Mouse (Mus musculus): ENCODE measurements around the gene Irf9. TPM values are rescaled to one million over a fixed set of nuclear protein-coding genes. Genes with fewer than 3 reads are reported as not detected.

Gene Irf9
- total and polyA plus RNA-seq, 3 experiments = 31.2 to 64.3 (median 39.6) TPM

DNA sequence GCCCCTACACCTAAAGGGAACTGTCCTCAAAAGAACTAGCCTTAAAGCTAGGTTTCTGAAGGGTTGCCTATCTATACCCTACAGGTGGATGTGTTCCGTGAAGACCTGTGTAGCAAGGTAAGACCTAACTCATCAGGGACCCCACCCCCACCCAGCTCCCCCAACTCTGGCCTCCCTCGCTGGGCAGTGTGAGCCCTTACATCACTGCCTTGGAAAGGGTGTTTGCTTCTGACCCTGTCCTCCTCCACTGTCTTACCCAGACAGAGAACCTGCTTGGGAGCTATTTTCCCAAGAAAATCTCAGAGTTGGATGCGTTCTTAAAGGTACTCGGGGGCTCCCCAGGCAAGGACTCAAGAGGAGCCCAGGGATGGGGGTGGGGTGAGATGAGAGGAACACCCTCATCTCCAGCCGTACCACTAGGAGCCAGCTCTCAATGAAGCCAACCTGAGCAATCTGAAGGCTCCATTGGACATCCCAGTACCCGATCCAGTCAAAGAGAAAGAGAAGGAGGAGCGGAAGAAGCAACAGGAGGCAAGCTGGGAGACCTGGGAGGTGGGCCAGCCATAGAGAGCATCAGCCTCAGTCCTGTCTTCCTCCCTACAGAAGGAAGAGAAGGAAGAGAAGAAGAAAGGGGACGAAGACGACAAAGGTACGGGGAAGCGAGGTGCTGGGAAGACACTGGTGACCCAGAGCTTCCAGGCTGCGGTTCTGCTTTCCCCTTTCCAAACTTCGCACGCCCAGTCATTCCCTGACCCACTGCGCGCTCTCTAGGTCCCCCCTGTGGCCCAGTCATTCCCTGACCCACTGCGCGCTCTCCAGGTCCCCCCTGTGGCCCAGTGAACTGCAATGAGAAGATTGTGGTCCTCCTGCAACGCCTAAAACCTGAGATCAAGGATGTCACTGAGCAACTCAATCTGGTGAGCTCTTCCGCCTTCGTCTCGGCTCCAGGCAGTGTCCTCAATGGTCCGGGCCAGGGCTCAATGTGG, 23.6 kb upstream of the Irf9 start:
- peaks cover 75% of the 10 kb centered on the region for H3K4me1 ChIP-seq (ENCODE audit: insufficient read depth, low read depth, low read length)
- DNase-seq (ENCODE audit: low spot score) = no peak

DNA sequence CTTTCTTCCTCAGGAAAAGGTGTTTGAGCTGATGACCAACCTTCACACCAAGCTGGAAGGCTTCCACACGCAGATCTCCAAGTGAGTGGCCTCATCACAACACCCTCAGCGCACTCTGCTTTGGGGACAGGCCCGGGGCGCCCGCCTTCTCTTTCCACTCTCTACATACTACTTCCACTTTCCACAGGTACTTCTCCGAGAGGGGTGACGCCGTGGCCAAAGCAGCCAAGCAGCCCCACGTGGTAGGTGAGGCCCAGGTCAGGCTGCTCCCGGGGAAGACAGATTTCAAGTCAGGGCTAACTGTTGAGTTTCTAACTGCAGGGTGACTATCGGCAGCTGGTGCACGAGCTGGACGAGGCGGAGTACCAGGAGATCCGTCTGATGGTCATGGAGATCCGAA, 22.6 kb upstream of the Irf9 start:
- TF ChIP-seq CTCF (IDR thresholded peaks at IDR 0.05; ENCODE audit: low read depth, low read length) (no peak), GATA2 (IDR thresholded peaks at IDR 0.05; ENCODE audit: borderline replicate concordance, low read depth, low read length) (no peak), TAL1 (conservative IDR thresholded peaks at IDR 0.05; ENCODE audit: low read depth, low read length) (no peak), GATA1 (IDR thresholded peaks at IDR 0.05; ENCODE audit: borderline replicate concordance, low read length) (no peak), POLR2AphosphoS5 (IDR thresholded peaks at IDR 0.05; ENCODE audit: insufficient replicate concordance, low read depth, low read length) (no peak)
- DNase-seq (ENCODE audit: low spot score) = no peak
- H3K4me3 ChIP-seq (ENCODE audit: low read depth, low read length) = no peak overlapping the region
- H3K36me3 ChIP-seq (replicated peaks) = peaks cover 40% of the 10 kb centered on the region
- H3K27me3 ChIP-seq (ENCODE audit: insufficient read depth, low read length) = no peaks in the 10 kb centered on the region
- no peaks in the 10 kb centered on the region for H3K9me3 ChIP-seq (replicated peaks)
- peaks cover 77% of the 10 kb centered on the region for H3K4me1 ChIP-seq (ENCODE audit: insufficient read depth, low read depth, low read length)
- no peak for ATAC-seq (ENCODE audit: extremely low read depth, insufficient number of reproducible peaks, low FRiP score, poor library complexity, severe bottlenecking)

More for the DNA sequence above, 23.6 kb upstream of the Irf9 start:
- peak overlapping the region; percentile 79; the same call in 1 of the 2 replicates for H3K4me3 ChIP-seq (ENCODE audit: low read depth, low read length)
- ATAC-seq (ENCODE audit: extremely low read depth, insufficient number of reproducible peaks, low FRiP score, poor library complexity, severe bottlenecking) = no peak
- H3K9me3 ChIP-seq (replicated peaks) = no peaks in the 10 kb centered on the region
- H3K36me3 ChIP-seq (replicated peaks) = peaks cover 40% of the 10 kb centered on the region
- TF ChIP-seq TAL1 (conservative IDR thresholded peaks at IDR 0.05; ENCODE audit: low read depth, low read length) (no peak), POLR2AphosphoS5 (IDR thresholded peaks at IDR 0.05; ENCODE audit: insufficient replicate concordance, low read depth, low read length) (no peak), GATA1 (IDR thresholded peaks at IDR 0.05; ENCODE audit: borderline replicate concordance, low read length) (no peak), GATA2 (IDR thresholded peaks at IDR 0.05; ENCODE audit: borderline replicate concordance, low read depth, low read length) (no peak), CTCF (IDR thresholded peaks at IDR 0.05; ENCODE audit: low read depth, low read length) (no peak)
- H3K27me3 ChIP-seq (ENCODE audit: insufficient read depth, low read length) = no peaks in the 10 kb centered on the region; the same call in 1 of the 2 replicates

- DNase-seq (ENCODE audit: low spot score) (no peak), ATAC-seq (ENCODE audit: extremely low read depth, insufficient number of reproducible peaks, low FRiP score, poor library complexity, severe bottlenecking) (no peak)
- Histone ChIP-seq H3K4me3 (ENCODE audit: low read depth, low read length) (no peak overlapping the region), H3K9me3 (replicated peaks) (no peaks in the 10 kb centered on the region), H3K4me1 (ENCODE audit: insufficient read depth, low read depth, low read length) (peaks cover 80% of the 10 kb centered on the region), H3K27me3 (ENCODE audit: insufficient read depth, low read length) (no peaks in the 10 kb centered on the region), H3K36me3 (replicated peaks) (peaks cover 43% of the 10 kb centered on the region)
- TF ChIP-seq CTCF (IDR thresholded peaks at IDR 0.05; ENCODE audit: low read depth, low read length) = peak; percentile 13; the same call in 1 of the 2 replicates
- no peak for TF ChIP-seq GATA1 (IDR thresholded peaks at IDR 0.05; ENCODE audit: borderline replicate concordance, low read length)
Measured at GRCm38 (mm10) chr14:55581981-55582681, 21.2 kb upstream of the Irf9 start.

DNA sequence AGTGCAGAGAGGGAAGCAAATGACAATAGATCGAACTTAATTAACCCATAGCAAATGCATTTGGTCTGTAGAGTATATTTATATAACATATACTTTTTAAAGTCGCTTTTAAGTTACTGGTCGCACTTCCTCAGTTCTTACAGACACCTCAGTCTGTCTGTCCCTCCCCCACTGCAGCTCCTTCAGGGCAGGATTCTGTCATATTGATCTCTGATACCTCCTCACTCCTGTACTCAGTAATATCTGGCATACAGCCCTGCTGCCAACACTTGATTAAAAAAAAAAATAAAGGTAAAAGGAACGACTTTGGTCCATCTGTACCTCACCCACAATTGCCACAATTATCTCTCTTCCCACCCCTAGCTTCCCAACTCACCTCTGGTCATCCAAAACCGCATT, 19.1 kb upstream of the Irf9 start:
- H3K4me1 ChIP-seq (ENCODE audit: insufficient read depth, low read depth, low read length) = peaks cover 80% of the 10 kb centered on the region
- ATAC-seq (ENCODE audit: extremely low read depth, insufficient number of reproducible peaks, low FRiP score, poor library complexity, severe bottlenecking) (no peak), DNase-seq (ENCODE audit: low spot score) (no peak)
- no peak for TF ChIP-seq CTCF (IDR thresholded peaks at IDR 0.05; ENCODE audit: low read depth, low read length)
- no peak for TF ChIP-seq POLR2AphosphoS5 (IDR thresholded peaks at IDR 0.05; ENCODE audit: insufficient replicate concordance, low read depth, low read length)
- no peak for TF ChIP-seq GATA1 (IDR thresholded peaks at IDR 0.05; ENCODE audit: borderline replicate concordance, low read length)
- no peak for TF ChIP-seq TAL1 (conservative IDR thresholded peaks at IDR 0.05; ENCODE audit: low read depth, low read length)
- TF ChIP-seq GATA2 (IDR thresholded peaks at IDR 0.05; ENCODE audit: borderline replicate concordance, low read depth, low read length) = no peak
- peak overlapping the region; percentile 90 for H3K4me3 ChIP-seq (ENCODE audit: low read depth, low read length)
- H3K36me3 ChIP-seq (replicated peaks) = peaks cover 62% of the 10 kb centered on the region
- H3K9me3 ChIP-seq (replicated peaks) = no peaks in the 10 kb centered on the region
- H3K27me3 ChIP-seq (ENCODE audit: insufficient read depth, low read length) = no peaks in the 10 kb centered on the region

DNA sequence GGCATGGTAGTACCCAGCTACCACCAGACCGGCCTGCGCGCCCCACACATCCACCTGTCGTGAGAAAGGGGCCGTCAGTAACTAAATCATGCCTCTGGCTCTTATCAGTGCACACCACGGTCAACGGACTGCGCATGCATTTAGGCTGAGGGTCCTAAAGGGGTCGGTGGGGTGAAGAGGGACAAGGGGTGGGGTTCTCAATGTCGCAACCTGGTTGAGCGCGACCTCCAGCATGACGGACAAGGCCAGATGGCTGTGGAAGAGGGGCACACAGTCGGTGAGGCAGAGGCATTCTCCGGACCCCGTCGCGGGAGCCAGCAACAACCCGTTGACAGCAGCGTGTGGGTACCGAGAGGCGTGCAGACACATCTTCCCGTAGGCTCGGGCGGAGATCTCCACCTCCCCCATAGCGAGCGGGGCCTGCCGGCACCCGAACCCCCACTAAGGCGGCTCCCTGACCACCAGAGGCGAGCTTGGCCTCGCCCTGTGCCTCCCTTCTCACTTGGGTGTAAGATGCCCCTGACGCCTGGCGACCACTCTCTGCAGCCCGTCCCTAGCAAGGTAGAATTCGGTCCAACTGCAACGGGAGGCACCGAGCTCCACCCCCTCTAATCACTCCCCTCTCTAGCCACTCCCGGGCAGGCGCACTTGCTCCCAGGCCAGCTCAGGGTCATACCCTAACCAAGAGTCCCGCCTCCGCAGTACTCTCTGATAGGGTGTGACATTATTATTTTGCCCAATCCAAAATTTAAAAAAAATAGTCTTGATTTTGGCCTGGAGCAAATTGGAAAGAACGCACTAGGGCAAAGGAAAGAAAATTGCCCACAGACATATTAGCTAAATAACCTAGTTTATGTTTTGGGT, 18.4 kb upstream of the Irf9 start, which contains the start of gene Emc9:
Gene Emc9 (minus strand): TSS at position 601 of the 864 bp plus-strand sequence.
- TF ChIP-seq POLR2AphosphoS5 (IDR thresholded peaks at IDR 0.05; ENCODE audit: insufficient replicate concordance, low read depth, low read length) = no peak
- TF ChIP-seq TAL1 (conservative IDR thresholded peaks at IDR 0.05; ENCODE audit: low read depth, low read length) = no peak
- TF ChIP-seq GATA2 (IDR thresholded peaks at IDR 0.05; ENCODE audit: borderline replicate concordance, low read depth, low read length) = no peak
- TF ChIP-seq CTCF (IDR thresholded peaks at IDR 0.05; ENCODE audit: low read depth, low read length) = no peak
- TF ChIP-seq GATA1 (IDR thresholded peaks at IDR 0.05; ENCODE audit: borderline replicate concordance, low read length) = no peak
- H3K36me3 ChIP-seq (replicated peaks) = peaks cover 61% of the 10 kb centered on the region

More for the DNA sequence above, 18.4 kb upstream of the Irf9 start, which contains the start of gene Emc9:
- H3K9me3 ChIP-seq (replicated peaks) = no peaks in the 10 kb centered on the region
- peak within 1 kb of the TSS; percentile 90 for H3K4me3 ChIP-seq (ENCODE audit: low read depth, low read length)
- H3K4me1 ChIP-seq (ENCODE audit: insufficient read depth, low read depth, low read length) = peaks cover 80% of the 10 kb centered on the region
- ATAC-seq (ENCODE audit: extremely low read depth, insufficient number of reproducible peaks, low FRiP score, poor library complexity, severe bottlenecking) (peak; percentile 76), DNase-seq (ENCODE audit: low spot score) (peak; percentile 90)
- no peaks in the 10 kb centered on the region for H3K27me3 ChIP-seq (ENCODE audit: insufficient read depth, low read length)

Measured in G1E (cell line).